Mouse (Mus musculus) MEL (cell line): ENCODE results near the gene Unc13b. TPM values are rescaled to one million over a fixed set of nuclear protein-coding genes. Genes with fewer than 3 reads are reported as not detected.

Experiments used
- DNase-seq: peaks from one replicate; pipeline ENCODE4 v3.0.0; 2011; ENCODE audit warnings: low read depth, low spot score
- H3K27ac ChIP-seq: 2 replicates; pipeline ENCODE4 v1.5.1; 2012; ENCODE audit warnings: low read depth, mild to moderate bottlenecking, control low read depth, low read length, moderate library complexity; ENCODE audit not compliant: control insufficient read depth
- H3K27me3 ChIP-seq, 2 experiments: fragments of 150-350 bp in 1 of 2; sonication (generic) in 1 of 2; 2 replicates each; pipeline ENCODE4 v1.6.1; 2012; ENCODE audit warnings: low read length in 2 of 2, mild to moderate bottlenecking in 2 of 2, improper control_type of control experiment in 1 of 2, moderate library complexity in 1 of 2; ENCODE audit not compliant: insufficient read depth in 2 of 2, control insufficient read depth in 1 of 2
- H3K36me3 ChIP-seq, 2 experiments: 2 replicates each; pipeline ENCODE4 v1.6.1; 2012 to 2014; ENCODE audit warnings: low read length in 2 of 2, improper control_type of control experiment in 1 of 2, inconsistent platforms in 1 of 2, mild to moderate bottlenecking in 1 of 2; ENCODE audit not compliant: insufficient read depth in 2 of 2, control insufficient read depth in 1 of 2
- H3K4me1 ChIP-seq, 2 experiments: fragments of 150-350 bp in 1 of 2; sonication (generic) in 1 of 2; 2 replicates each; pipeline ENCODE4 v1.6.1; 2012; ENCODE audit warnings: low read length in 2 of 2, improper control_type of control experiment in 1 of 2, mild to moderate bottlenecking in 1 of 2; ENCODE audit not compliant: insufficient read depth in 2 of 2, control insufficient read depth in 1 of 2
- H3K4me3 ChIP-seq, 2 experiments: fragments of 150-350 bp in 1 of 2; sonication (generic) in 1 of 2; 2 replicates each; pipeline ENCODE4 v1.5.1; 2012; ENCODE audit warnings: low read depth in 2 of 2, low read length in 2 of 2, mild to moderate bottlenecking in 2 of 2, moderate library complexity in 2 of 2, control low read depth in 1 of 2, improper control_type of control experiment in 1 of 2; ENCODE audit not compliant: control insufficient read depth in 1 of 2, insufficient read depth in 1 of 2
- H3K79me2 ChIP-seq: 2 replicates; pipeline ENCODE4 v1.6.1; 2012; ENCODE audit warnings: mild to moderate bottlenecking, low read length, moderate library complexity; ENCODE audit not compliant: control insufficient read depth, poor library complexity, insufficient read depth
- H3K9ac ChIP-seq: 2 replicates; pipeline ENCODE4 v1.6.1; 2012; ENCODE audit warnings: low read depth, mild to moderate bottlenecking, control low read depth, low read length, moderate library complexity; ENCODE audit not compliant: control insufficient read depth, poor library complexity, severe bottlenecking
- H3K9me3 ChIP-seq: fragments of 150-350 bp; sonication (generic); replicated peaks from 2 replicates; pipeline ENCODE4 v1.6.1; 2012; ENCODE audit warnings: mild to moderate bottlenecking, low read length, improper control_type of control experiment, moderate library complexity; ENCODE audit not compliant: insufficient read depth
- BHLHE40 ChIP-seq: IDR thresholded peaks from 2 replicates; pipeline ENCODE4 v1.6.1; 2012; ENCODE audit warnings: low read depth, mild to moderate bottlenecking, inconsistent platforms, low read length, improper control_type of control experiment, borderline replicate concordance
- CHD1 ChIP-seq: IDR thresholded peaks from 2 replicates; pipeline ENCODE4 v1.6.1; 2012; ENCODE audit warnings: low read depth, mild to moderate bottlenecking, inconsistent platforms, low read length, improper control_type of control experiment
- CHD2 ChIP-seq: IDR thresholded peaks from 2 replicates; pipeline ENCODE4 v1.6.1; 2011; ENCODE audit warnings: low read length, improper control_type of control experiment
- CTCF ChIP-seq, 3 experiments: IDR thresholded peaks in 2 of 3; conservative IDR thresholded peaks in 1 of 3; 2 replicates each; pipeline ENCODE4 v1.5.1; 2011 to 2012; ENCODE audit warnings: low read length in 3 of 3, low read depth in 2 of 3, mild to moderate bottlenecking in 2 of 3, improper control_type of control experiment in 1 of 3, inconsistent platforms in 1 of 3, mixed read lengths in 1 of 3, moderate library complexity in 1 of 3; ENCODE audit not compliant: control insufficient read depth in 1 of 3, insufficient read depth in 1 of 3, poor library complexity in 1 of 3, severe bottlenecking in 1 of 3
- ELF1 ChIP-seq: IDR thresholded peaks from 2 replicates; pipeline ENCODE4 v1.6.1; 2014; ENCODE audit warnings: low read depth, mild to moderate bottlenecking, inconsistent platforms, low read length, improper control_type of control experiment, moderate library complexity
- EP300 ChIP-seq, 2 experiments: IDR thresholded peaks; 2 replicates each; pipeline ENCODE4 v1.6.1; 2011; ENCODE audit warnings: improper control_type of control experiment in 2 of 2, low read length in 2 of 2, low read depth in 1 of 2, mild to moderate bottlenecking in 1 of 2
- ETS1 ChIP-seq: IDR thresholded peaks from 2 replicates; pipeline ENCODE4 v1.6.1; 2012; ENCODE audit warnings: low read depth, mild to moderate bottlenecking, inconsistent platforms, low read length, improper control_type of control experiment, moderate library complexity
- HCFC1 ChIP-seq: IDR thresholded peaks from 2 replicates; pipeline ENCODE4 v1.6.1; 2012; ENCODE audit warnings: low read depth, mild to moderate bottlenecking, inconsistent platforms, low read length, improper control_type of control experiment, moderate library complexity
- JUND ChIP-seq: IDR thresholded peaks from 2 replicates; pipeline ENCODE4 v1.6.1; 2011; ENCODE audit warnings: low read depth, mild to moderate bottlenecking, improper control_type of control experiment, low read length
- MAFK ChIP-seq: IDR thresholded peaks from 2 replicates; pipeline ENCODE4 v1.6.1; 2011; ENCODE audit warnings: low read depth, mild to moderate bottlenecking, low read length, improper control_type of control experiment, borderline replicate concordance
- MAX ChIP-seq: IDR thresholded peaks from 2 replicates; pipeline ENCODE4 v1.6.1; 2011; ENCODE audit warnings: low read length, improper control_type of control experiment
- MAZ ChIP-seq: IDR thresholded peaks from 2 replicates; pipeline ENCODE4 v1.6.1; 2012; ENCODE audit warnings: low read depth, mild to moderate bottlenecking, inconsistent platforms, low read length, improper control_type of control experiment
- MEF2A ChIP-seq: IDR thresholded peaks from 2 replicates; pipeline ENCODE4 v1.6.1; 2014; ENCODE audit warnings: low read depth, mild to moderate bottlenecking, inconsistent platforms, low read length, improper control_type of control experiment; ENCODE audit not compliant: poor library complexity, insufficient replicate concordance, severe bottlenecking; ENCODE audit errors: extremely low read depth
- MXI1 ChIP-seq: IDR thresholded peaks from 2 replicates; pipeline ENCODE4 v1.6.1; 2011; ENCODE audit warnings: mild to moderate bottlenecking, low read depth, low read length, improper control_type of control experiment
- MYB ChIP-seq: IDR thresholded peaks from 2 replicates; pipeline ENCODE4 v1.6.1; 2011; ENCODE audit warnings: mild to moderate bottlenecking, low read depth, low read length, improper control_type of control experiment
- MYC ChIP-seq: IDR thresholded peaks from 2 replicates; pipeline ENCODE4 v1.6.1; 2011; ENCODE audit warnings: low read depth, mild to moderate bottlenecking, low read length, improper control_type of control experiment, moderate library complexity
- POLR2AphosphoS2 ChIP-seq: IDR thresholded peaks from 2 replicates; pipeline ENCODE4 v1.6.1; 2011; ENCODE audit warnings: low read length, improper control_type of control experiment
- RAD21 ChIP-seq: IDR thresholded peaks from 2 replicates; pipeline ENCODE4 v1.6.1; 2011; ENCODE audit warnings: mild to moderate bottlenecking, low read depth, low read length, improper control_type of control experiment
- RCOR1 ChIP-seq: IDR thresholded peaks from 2 replicates; pipeline ENCODE4 v1.6.1; 2012; ENCODE audit warnings: low read depth, mild to moderate bottlenecking, inconsistent platforms, low read length, improper control_type of control experiment
- SIN3A ChIP-seq: IDR thresholded peaks from 2 replicates; pipeline ENCODE4 v1.6.1; 2012; ENCODE audit warnings: low read length, improper control_type of control experiment, inconsistent platforms
- SMC3 ChIP-seq: IDR thresholded peaks from 2 replicates; pipeline ENCODE4 v1.6.1; 2011; ENCODE audit warnings: low read depth, low read length, improper control_type of control experiment
- TAL1 ChIP-seq: IDR thresholded peaks from 2 replicates; pipeline ENCODE4 v1.6.1; 2012; ENCODE audit warnings: mild to moderate bottlenecking, inconsistent platforms, low read length, moderate library complexity, mixed read lengths
- TBP ChIP-seq: IDR thresholded peaks from 2 replicates; pipeline ENCODE4 v1.8.0; 2011; ENCODE audit warnings: low read depth, low read length, improper control_type of control experiment
- TCF12 ChIP-seq: IDR thresholded peaks from 2 replicates; pipeline ENCODE4 v1.6.1; 2014; ENCODE audit warnings: low read depth, mild to moderate bottlenecking, inconsistent platforms, low read length, improper control_type of control experiment, moderate library complexity
- UBTF ChIP-seq: IDR thresholded peaks from 2 replicates; pipeline ENCODE4 v1.6.1; 2012; ENCODE audit warnings: low read depth, mild to moderate bottlenecking, inconsistent platforms, low read length, improper control_type of control experiment, moderate library complexity, borderline replicate concordance; ENCODE audit not compliant: insufficient read depth
- USF1 ChIP-seq: IDR thresholded peaks from 2 replicates; pipeline ENCODE4 v1.6.1; 2014; ENCODE audit warnings: low read depth, mild to moderate bottlenecking, inconsistent platforms, low read length, improper control_type of control experiment, moderate library complexity
- USF2 ChIP-seq, 2 experiments: IDR thresholded peaks; 2 replicates each; pipeline ENCODE4 v1.6.1; 2011 to 2012; ENCODE audit warnings: improper control_type of control experiment in 2 of 2, low read length in 2 of 2, borderline replicate concordance in 1 of 2, inconsistent platforms in 1 of 2, low read depth in 1 of 2, mild to moderate bottlenecking in 1 of 2; ENCODE audit not compliant: insufficient read depth in 1 of 2
- ZC3H11A ChIP-seq: IDR thresholded peaks from 2 replicates; pipeline ENCODE4 v1.6.1; 2012; ENCODE audit warnings: low read depth, mild to moderate bottlenecking, inconsistent platforms, low read length, improper control_type of control experiment
- ZKSCAN1 ChIP-seq: IDR thresholded peaks from 2 replicates; pipeline ENCODE4 v1.6.1; 2012; ENCODE audit warnings: low read depth, mild to moderate bottlenecking, inconsistent platforms, low read length, improper control_type of control experiment, moderate library complexity
- ZMIZ1 ChIP-seq: IDR thresholded peaks from 2 replicates; pipeline ENCODE4 v1.6.1; 2012; ENCODE audit warnings: low read depth, mild to moderate bottlenecking, inconsistent platforms, low read length, improper control_type of control experiment, moderate library complexity
- polyA plus RNA-seq, 2 experiments: library from polyadenylated mRNA; stranded (reverse) in 1 of 2; unstranded in 1 of 2; fragments of >175 nt in 1 of 2; fragments of >200 nt in 1 of 2; gene quantifications; 2 replicates each; pipeline versions ENCODE4 v1.2.1 to v1.2.4; 2012; ENCODE audit warnings: low replicate concordance in 2 of 2, low read depth in 1 of 2; ENCODE audit not compliant: insufficient read length in 2 of 2, insufficient read depth in 1 of 2, missing spikeins in 1 of 2
- total RNA-seq: library from RNA; depleted of rRNA; stranded (reverse); fragments of 300-350 nt; gene quantifications from 2 replicates; pipeline ENCODE4 v1.2.3, GENCODE M21; 2012

The Unc13b gene
- total and polyA plus RNA-seq, 3 experiments, result 5.4 to 9.6 TPM; not detected in 1

DNA sequence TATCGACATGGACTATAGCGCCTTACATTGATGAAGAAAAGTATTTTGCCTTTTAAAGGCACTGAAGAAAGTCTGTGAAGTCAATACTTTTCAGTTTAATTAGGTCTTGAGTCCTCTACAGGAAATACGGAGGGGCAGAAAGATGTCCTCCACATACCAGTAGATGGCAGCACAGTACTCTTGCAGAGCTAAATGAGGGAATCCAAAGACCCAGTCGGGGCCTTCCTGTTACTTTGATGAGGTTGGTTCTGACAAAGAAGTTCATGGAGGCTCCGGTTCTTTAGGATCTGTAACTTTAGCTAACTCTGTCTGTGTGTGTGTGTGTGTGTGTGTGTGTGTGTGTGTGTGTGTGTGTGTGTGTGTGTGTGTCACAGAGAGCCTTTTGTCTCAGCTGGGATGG is 11.5 kb upstream of the Unc13b start (continued):
- no peak for TF ChIP-seq RCOR1

DNA sequence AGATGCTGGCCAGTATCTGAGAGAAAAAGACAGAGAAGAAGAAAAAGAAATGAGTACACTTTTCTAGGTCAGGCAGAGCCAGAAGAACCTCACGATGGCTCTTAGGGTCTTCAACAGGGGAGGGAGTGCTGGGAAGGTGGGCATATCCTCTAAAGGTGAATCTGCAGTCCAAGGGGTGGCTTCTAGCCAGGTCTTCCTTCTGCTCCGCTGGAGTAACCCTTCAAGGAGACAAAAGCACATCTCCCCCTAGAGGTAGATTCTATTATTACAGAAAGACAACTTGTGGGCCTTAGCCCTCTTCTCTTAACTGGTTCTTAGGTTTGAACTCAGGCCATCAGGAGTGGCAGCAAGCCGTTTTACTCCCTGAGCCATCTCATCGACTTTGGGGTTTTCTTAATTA is 6.1 kb upstream of the Unc13b start:
- no peak for TF ChIP-seq ETS1
- no peak for TF ChIP-seq MAX
- no peak for TF ChIP-seq USF1
- TF ChIP-seq ELF1, result no peak
- TF ChIP-seq TBP, result no peak
- TF ChIP-seq RCOR1, result no peak
- no peak for TF ChIP-seq EP300 (IDR thresholded peaks at IDR 0.05; ENCODE audit: low read depth in 1 of 2, low read length in 2 of 2)
- TF ChIP-seq MYC, result no peak
- TF ChIP-seq HCFC1, result 0 out of 2 replicates have a peak, but pooled peaks have one; percentile 18
- no peak for TF ChIP-seq ZMIZ1
- TF ChIP-seq USF2 (IDR thresholded peaks at IDR 0.05; ENCODE audit: borderline replicate concordance in 1 of 2, insufficient read depth in 1 of 2, low read depth in 1 of 2, low read length in 2 of 2), result no peak
- TF ChIP-seq SIN3A, result 0 out of 2 replicates have a peak, but pooled peaks have one; percentile 45
- TF ChIP-seq MAFK, result no peak
- TF ChIP-seq JUND, result no peak
- no peak for TF ChIP-seq CHD1
- peak; percentile 32 to 77 (median 75) for TF ChIP-seq CTCF (IDR thresholded peaks at IDR 0.05 in 2 of 3, conservative IDR thresholded peaks at IDR 0.05 in 1 of 3; ENCODE audit: control insufficient read depth in 1 of 3, insufficient read depth in 1 of 3, low read depth in 2 of 3, low read length in 3 of 3, poor library complexity in 1 of 3, severe bottlenecking in 1 of 3)
- TF ChIP-seq RAD21, result peak; percentile 51
- TF ChIP-seq ZKSCAN1, result no peak
- no peak for TF ChIP-seq BHLHE40
- no peak for TF ChIP-seq MYB
- TF ChIP-seq UBTF, result no peak
- TF ChIP-seq CHD2, result no peak
- TF ChIP-seq TAL1, result no peak
- no peak for TF ChIP-seq MAZ
- TF ChIP-seq MXI1, result no peak
- peak; percentile 64 for TF ChIP-seq SMC3
- TF ChIP-seq TCF12, result 0 out of 2 replicates have a peak, but pooled peaks have one; percentile 25
- TF ChIP-seq POLR2AphosphoS2, result no peak
- TF ChIP-seq MEF2A, result no peak
- peak; percentile 45 for TF ChIP-seq ZC3H11A
- H3K9ac ChIP-seq, result 0 out of 2 replicates have a peak overlapping the region, but pooled peaks have one; percentile 4
- no peak overlapping the region for H3K27ac ChIP-seq
- DNase-seq, result peak; percentile 87
- H3K9me3 ChIP-seq, result no peaks in the 10 kb centered on the region
- no peaks in the 10 kb centered on the region for H3K36me3 ChIP-seq
- H3K79me2 ChIP-seq, result no peaks in the 10 kb centered on the region
- no peak overlapping the region for H3K4me3 ChIP-seq
- no peaks in the 10 kb centered on the region for H3K4me1 ChIP-seq
- H3K27me3 ChIP-seq, result no peaks in the 10 kb centered on the region
